Mouse (Mus musculus) adrenal gland, postnatal 4 days (tissue): ENCODE measurements at regions not wholly inside any gene's neighbourhood (a gene's known extent, or its start where the extent isn't known, plus 50 kb on each side); places are given as distances from the start of the nearest gene placed in this dataset.

Experiments
- DNase-seq, 2 experiments: peaks; one replicate each; pipeline ENCODE4 v3.0.0; 2021 to 2022; ENCODE audit warnings: low spot score in 2 of 2, mixed read lengths in 2 of 2

DNA sequence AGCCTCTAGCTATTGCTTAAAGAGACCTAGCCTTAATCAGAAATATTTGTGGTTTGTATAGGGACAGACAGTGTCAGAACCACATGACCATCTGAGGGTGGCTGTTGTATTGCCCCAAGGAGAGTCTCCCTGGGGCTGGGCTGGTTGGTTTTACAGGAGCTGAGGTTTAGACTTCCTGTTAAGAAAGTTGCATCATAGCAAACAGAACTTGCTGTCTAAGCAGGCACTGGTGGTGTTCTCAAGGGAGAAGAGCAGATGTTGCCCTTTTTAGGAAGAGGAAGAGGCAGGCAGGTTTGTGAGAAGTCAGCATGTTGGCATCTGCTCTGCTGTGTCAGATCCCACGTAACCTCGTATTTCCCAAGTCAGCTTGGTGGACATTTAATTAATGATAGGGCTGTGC, 52.7 kb upstream of the Tut7 start:
- no peak for DNase-seq

DNA sequence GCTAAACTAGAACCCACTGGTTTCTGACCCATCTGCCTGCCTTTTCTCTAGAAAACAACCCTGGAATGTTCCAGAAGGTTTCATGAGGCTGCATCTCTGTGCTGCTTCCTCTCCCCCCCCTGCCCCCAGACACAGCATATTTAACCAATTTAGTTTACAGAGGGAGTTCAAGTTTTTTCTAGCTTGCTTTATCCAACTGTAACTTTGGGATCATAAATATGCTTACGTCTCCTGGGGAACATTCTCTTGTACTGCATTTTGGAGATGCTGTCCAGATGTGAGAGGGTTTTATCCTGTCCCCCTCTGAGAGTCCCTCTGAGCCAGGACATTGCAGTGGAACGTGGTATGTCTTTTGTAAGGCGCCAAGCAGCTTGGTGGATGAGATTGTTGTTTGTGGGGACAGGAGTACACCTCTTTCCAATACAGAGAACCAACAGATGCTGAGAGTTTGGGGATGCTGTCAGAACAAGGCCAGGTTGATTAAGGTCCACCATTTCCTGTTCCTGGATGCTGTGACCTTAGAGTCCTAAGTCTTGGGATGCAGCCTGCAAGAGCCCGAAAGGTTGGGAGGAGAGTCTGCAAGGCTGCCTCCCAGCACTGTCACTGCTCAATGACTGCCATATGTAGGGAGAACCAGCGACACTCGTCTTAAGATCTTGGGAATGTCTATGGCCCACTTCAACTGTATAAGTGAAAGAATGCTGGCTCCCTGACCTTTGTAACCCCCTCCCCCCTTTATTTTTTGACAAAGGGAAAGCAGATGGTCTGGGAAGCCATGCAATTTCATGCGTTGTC, 51.4 kb upstream of the Tut7 start:
- no peak for DNase-seq
